Mouse (Mus musculus) stomach, postnatal 0 days (tissue): ENCODE results near the gene Copa.

ENCODE experiments used
- CTCF ChIP-seq: IDR thresholded peaks from 2 replicates; pipeline ENCODE4 v1.5.1; 2016; ENCODE audit warnings: antibody characterized with exemption, low read depth, mild to moderate bottlenecking, moderate library complexity
- EP300 ChIP-seq: optimal IDR thresholded peaks from 2 replicates; pipeline ENCODE3; 2016; ENCODE audit warnings: antibody characterized with exemption

GRCm38 (mm10) chr1:172147835-172148278, 65.5 kb downstream of the Copa start, which contains the start of gene Dcaf8:
- TF ChIP-seq EP300 (no peak), CTCF (no peak)
